Mouse (Mus musculus) left cerebral cortex, postnatal 25 days (tissue): ENCODE data around the gene 6430571L13Rik. TPM values are rescaled to one million over a fixed set of nuclear protein-coding genes. Genes with fewer than 3 reads are reported as not detected.

Experiments
- DNase-seq, 2 experiments: peaks; one replicate each; pipeline ENCODE4 v3.0.0; 2022; ENCODE audit warnings: low spot score in 2 of 2, mixed read lengths in 1 of 2
- intact Hi-C: fragments of 180-260 bp; cut with DNase I; formaldehyde crosslinking; loops from one replicate; pipeline ENCODE4 v1.15.1; 2025
- total RNA-seq, 2 experiments: library from RNA; stranded (reverse); gene quantifications; 2 replicates each; pipeline ENCODE4 v1.2.3; 2021

6430571L13Rik gene
- total RNA-seq, result 1 to 10 TPM; 3.7 to 4.0 TPM

DNA sequence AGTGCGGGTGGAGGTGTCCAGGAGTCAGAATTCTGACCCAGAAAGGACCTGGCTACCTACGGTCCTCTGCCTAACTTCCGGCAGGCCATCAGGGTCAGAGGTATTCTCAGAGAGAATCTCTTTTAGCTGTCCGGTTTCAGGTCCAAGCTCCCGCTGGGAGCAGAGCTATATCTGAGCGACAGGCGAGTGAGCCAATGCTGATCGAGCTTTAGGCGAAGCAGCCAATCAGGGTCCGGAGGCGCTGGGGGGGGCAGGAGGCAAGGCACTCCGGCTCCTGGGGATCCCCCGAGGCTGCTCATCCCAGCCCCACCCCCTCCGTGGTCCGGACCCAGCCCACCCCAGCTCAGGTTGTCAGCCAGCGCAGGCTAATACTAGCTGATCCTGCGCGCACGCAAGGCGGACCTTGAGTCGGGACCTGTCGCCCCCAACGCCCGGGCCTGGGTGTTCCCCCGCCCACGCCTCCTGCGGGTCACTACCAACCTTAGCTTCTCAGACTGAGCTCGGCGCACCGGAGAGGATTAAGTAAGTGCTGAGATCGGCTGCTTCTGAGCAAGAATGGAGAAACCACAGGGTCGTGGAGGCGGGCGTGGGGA is at the start of gene 6430571L13Rik:
TSS of gene 6430571L13Rik (plus strand) at position 336 of the 593 bp plus-strand sequence.
- intact Hi-C loops, result no loop called here

GRCm38 (mm10) chr9:107290897-107291296 is 49.5 kb upstream of the 6430571L13Rik start:
- peak; percentile 78 for DNase-seq
- intact Hi-C loops, result loop anchor here (1.0 kb wide), 1 partner anchor 388 kb away; no protein-coding TSS in a partner anchor

More for the DNA sequence above, at the start of gene 6430571L13Rik:
- DNase-seq, result peak; percentile 91 to 95

GRCm38 (mm10) chr9:107294249-107294648 is 46.2 kb upstream of the 6430571L13Rik start:
- intact Hi-C loops, result loop anchor here (1.0 kb wide), 2 partner anchors 42 to 62 kb away; no protein-coding TSS in a partner anchor
- DNase-seq, result peak; percentile 73 to 75

GRCm38 (mm10) chr9:107295616-107296015 is 44.8 kb upstream of the 6430571L13Rik start:
- DNase-seq, result peak in 1 of 2 experiments; percentile 85
- intact Hi-C loops, result no loop called here

DNA sequence AAGGTAGTCTGAATTCAATTTTAAA is 44.6 kb upstream of the 6430571L13Rik start, which contains the start of gene Cish:
TSS of gene Cish (plus strand) at position 11 of the 25 bp plus-strand sequence.
- intact Hi-C loops, result no loop called here

DNA sequence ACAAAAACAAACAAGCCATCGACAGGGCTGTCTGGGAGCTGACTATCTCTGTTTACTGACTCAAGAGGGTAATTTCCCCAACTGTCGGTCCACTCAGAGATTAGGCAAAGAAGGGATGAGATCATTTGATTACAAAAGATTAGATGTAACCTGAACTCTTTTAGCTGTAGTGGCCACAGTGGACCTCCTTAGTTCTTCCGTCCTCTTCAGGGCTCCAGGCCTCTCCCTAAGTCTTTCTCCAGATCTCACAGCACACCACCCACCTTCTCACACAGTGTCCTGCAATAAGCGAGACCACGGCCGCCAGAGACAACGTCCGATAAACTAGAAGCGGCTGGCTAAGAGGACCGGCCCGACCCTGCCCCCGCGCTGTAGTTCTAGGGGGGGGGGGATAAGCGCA is 44.4 kb upstream of the 6430571L13Rik start:
- no peak for DNase-seq
- intact Hi-C loops, result no loop called here

More for the DNA sequence above, 44.6 kb upstream of the 6430571L13Rik start, which contains the start of gene Cish:
- DNase-seq, result no peak

- peak; percentile 92 to 96 for DNase-seq
- intact Hi-C loops, result no loop called here
Observed at GRCm38 (mm10) chr9:107296501-107296965, 43.9 kb upstream of the 6430571L13Rik start.

DNA sequence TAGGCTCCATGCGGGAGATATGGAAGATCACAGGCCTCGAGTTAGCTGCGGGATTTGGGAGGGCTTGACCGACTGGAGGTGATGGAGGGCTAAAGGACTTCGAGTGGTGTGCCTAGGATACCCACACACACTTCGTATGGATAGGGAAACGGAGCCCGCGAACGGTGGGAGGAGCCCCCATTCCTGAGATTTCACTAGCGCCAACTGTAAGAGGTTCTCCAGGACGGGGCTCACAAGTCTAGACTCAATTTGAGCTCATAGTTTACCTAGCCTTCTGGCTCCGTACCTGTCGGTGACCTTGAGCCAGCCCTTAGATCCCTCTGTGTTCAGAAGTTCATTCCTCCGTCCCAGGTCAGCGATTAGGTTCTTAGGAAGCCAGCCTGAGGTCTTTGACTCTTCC is 43.3 kb upstream of the 6430571L13Rik start:
- intact Hi-C loops, result no loop called here
- DNase-seq, result no peak

- intact Hi-C loops, result no loop called here
- no peak for DNase-seq
Observed at GRCm38 (mm10) chr9:107297658-107298057, 42.7 kb upstream of the 6430571L13Rik start.

- intact Hi-C loops, result no loop called here
Observed at GRCm38 (mm10) chr9:107298059-107298780, 42.2 kb upstream of the 6430571L13Rik start.

GRCm38 (mm10) chr9:107298876-107299275 is 41.5 kb upstream of the 6430571L13Rik start:
- intact Hi-C loops, result no loop called here
- DNase-seq, result no peak

More at GRCm38 (mm10) chr9:107298059-107298780, 42.2 kb upstream of the 6430571L13Rik start:
- DNase-seq, result no peak

DNA sequence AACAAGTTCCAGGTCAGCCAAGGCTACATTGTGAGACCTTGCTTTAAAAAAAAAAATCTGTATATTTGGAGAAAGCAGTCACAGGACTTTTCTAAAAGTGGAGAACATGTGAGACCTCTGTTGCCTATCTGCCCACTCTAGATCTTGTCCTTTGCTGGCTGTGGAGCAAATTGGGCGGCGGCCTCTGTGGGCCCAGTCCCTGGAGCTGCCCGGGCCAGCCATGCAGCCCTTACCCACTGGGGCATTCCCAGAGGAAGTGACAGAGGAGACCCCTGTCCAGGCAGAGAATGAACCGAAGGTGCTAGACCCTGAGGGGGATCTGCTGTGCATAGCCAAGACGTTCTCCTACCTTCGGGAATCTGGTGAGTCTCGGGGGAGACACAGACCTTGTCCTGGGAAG is 40.6 kb upstream of the 6430571L13Rik start:
- intact Hi-C loops, result no loop called here
- DNase-seq, result no peak

GRCm38 (mm10) chr9:107300224-107300973 is 40.0 kb upstream of the 6430571L13Rik start:
- intact Hi-C loops, result no loop called here
- DNase-seq, result no peak

DNA sequence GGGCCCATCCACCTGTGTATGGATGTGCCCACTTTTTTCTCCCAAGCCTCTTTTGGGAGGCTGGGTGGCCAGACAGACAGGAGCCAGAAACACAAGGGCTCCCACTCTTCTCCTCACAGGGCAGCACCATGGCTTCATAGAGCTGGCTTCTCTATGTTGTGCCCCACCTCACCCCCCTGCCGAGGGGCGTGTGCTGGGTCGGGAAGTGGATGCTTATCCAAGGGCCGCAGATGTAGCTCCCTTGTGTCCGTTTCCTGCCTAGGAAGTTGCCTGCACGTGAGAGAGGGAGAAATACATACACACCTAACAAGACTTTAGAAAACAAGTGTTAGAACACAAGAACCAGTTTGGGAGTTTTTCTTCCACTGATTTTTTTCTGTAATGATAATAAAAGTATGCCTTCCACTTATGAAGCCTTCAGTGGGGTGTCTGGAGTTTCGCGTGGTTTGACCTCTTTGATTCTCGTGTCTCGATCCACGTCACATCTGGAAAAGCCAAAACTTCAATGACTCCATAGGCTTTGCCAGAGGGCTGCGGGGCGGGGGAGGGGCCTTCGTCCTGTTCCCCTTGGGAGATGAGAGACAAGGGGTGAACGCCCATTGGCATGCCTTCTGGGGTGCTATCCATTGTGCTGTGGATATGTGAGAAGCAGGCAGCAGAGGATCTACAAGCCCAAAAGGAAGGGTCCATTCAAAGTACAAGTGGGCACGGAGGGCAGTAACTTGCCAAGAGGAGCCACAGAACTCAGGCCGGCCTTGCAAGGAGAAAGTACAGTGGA is 38.7 kb upstream of the 6430571L13Rik start:
- DNase-seq, result no peak
- intact Hi-C loops, result no loop called here

DNA sequence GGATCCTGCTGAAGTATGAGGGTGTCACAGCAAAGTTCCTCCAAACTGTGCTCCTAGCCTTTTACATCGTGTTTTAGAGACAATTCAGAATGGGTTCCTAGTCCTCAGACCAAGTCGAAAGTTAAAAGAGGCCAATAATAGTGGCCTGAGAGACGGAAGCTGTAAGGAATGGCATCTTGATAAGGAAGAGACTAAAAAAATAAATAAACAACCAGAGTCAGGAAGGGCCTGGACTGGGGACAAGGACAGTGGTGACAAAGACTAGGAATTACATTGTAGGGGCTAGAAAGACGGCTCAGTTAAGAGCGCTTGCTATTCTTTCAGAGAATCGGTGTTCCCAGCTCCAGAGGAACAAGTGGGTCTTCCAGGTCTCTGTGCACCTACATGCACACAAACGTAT is 37.8 kb upstream of the 6430571L13Rik start:
- DNase-seq, result no peak
- intact Hi-C loops, result no loop called here

DNA sequence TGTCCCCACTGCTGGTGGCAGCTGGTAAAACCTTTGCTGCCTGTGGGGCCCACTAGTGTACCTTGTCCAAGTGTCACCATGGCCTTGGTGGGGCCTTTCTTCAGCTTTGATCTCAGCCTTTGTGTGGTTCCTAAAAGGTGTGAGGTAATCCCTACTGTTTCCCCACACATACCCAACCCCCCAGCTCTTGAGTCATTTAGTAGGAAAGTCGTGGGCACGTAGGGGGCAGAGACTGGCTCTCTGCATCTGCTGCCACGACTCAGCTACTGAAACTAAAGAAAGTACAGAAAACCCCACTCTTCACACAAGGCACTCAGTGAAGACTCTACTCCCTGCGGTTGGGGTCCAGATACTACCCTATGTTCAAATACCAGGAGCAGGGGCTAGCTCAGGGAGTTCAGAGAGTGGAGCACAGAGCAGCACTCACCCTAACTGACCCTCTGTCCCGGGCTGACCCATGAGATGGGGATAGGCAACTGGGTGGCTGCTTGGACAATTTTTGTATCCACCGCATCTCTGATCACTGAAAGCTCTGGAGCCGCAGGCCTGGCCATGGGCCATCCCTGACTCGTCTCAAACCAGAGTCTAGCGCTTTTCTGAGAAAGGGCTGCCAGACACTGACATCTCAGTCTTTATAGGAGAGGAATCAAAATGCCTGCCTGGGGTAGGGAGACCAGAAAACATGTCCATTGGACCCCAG is 37.1 kb upstream of the 6430571L13Rik start:
- intact Hi-C loops, result no loop called here
- DNase-seq, result peak in 1 of 2 experiments; percentile 50

- intact Hi-C loops, result no loop called here
- DNase-seq, result no peak
Observed at GRCm38 (mm10) chr9:107303900-107304299, 36.5 kb upstream of the 6430571L13Rik start.

DNA sequence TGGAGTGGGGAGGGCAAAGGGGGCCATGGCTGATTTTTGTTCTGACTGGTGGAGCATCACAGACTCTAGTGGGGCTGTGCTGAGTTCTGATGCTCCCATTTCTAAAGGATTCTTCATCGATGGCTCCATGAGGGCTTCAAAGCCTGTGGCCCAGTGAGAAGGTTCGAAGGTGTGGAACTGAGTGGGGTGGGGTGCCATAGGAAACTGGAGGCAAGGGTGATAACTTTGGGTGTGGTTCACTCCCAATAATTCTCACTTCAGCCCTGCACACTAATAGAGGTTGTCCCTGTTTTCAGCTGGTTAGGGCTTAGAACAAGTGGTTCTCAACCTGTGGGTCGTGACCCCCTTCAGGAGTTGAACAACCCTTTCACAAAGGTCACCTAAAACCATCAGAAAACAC is 36.0 kb upstream of the 6430571L13Rik start:
- intact Hi-C loops, result no loop called here
- no peak for DNase-seq

- DNase-seq, result no peak
- intact Hi-C loops, result no loop called here
Observed at GRCm38 (mm10) chr9:107305012-107305411, 35.4 kb upstream of the 6430571L13Rik start.
